Mouse (Mus musculus) brain, embryonic 14.5 days (tissue): ENCODE results near the gene Npnt.

Source experiments
- CTCF ChIP-seq: fragments of 200-500 bp; IDR thresholded peaks from 2 replicates; pipeline ENCODE4 v1.5.1; 2012; ENCODE audit warnings: inconsistent platforms, mild to moderate bottlenecking, moderate library complexity, borderline replicate concordance; ENCODE audit not compliant: insufficient read depth, insufficient read length; ENCODE audit errors: extremely low read depth
- POLR2A ChIP-seq: fragments of 200-500 bp; IDR thresholded peaks from 2 replicates; pipeline ENCODE4 v1.6.1; 2012; ENCODE audit warnings: mild to moderate bottlenecking, inconsistent platforms, borderline replicate concordance; ENCODE audit not compliant: poor library complexity, insufficient read depth, insufficient read length, severe bottlenecking; ENCODE audit errors: extremely low read depth

- TF ChIP-seq CTCF (no peak), POLR2A (no peak)
Measured at GRCm38 (mm10) chr3:132859573-132859972, 90.5 kb downstream of the Npnt start.
